Mouse (Mus musculus): ENCODE results near the gene Utp20. TPM values are rescaled to one million over a fixed set of nuclear protein-coding genes. Genes with fewer than 3 reads are reported as not detected.

Gene Utp20
- polyA plus RNA-seq, 1 experiment from 2014 or later, result 6.5 TPM

DNA sequence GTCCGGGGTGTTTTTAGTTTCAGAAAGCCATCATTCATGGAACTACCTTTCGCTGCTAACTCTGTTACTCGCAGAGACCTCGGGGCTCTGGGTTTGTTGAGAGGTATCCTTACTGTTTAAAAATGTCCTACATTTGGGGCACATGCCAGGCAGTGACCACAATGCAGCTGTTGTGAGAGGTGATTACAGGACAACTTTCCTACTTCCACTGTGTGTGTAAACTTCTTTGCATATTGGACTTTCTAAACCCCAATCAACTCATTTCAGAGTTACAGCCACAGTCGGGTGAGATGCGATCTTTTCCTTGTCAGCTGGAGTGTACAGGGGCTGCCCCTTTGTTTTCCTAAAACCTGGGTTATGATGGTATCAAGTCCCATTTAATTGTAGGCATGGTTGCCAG lies 111.0 kb downstream of the Utp20 start:
- Histone ChIP-seq H3K4me3 (ENCODE audit: low read length) (no peak overlapping the region), H3K36me3 (ENCODE audit: control insufficient read depth, insufficient read depth) (no peaks in the 10 kb centered on the region), H3K9me3 (replicated peaks; ENCODE audit: control insufficient read depth, low read length) (no peaks in the 10 kb centered on the region), H3K27ac (ENCODE audit: low read length) (no peak overlapping the region), H3K9ac (ENCODE audit: low read length) (no peak overlapping the region), H3K27me3 (ENCODE audit: control insufficient read depth, insufficient read depth, low read length) (no peaks in the 10 kb centered on the region), H3K4me2 (ENCODE audit: low read depth, low read length) (no peak overlapping the region), H3K4me1 (ENCODE audit: control insufficient read depth, insufficient read depth, low read length) (no peaks in the 10 kb centered on the region)
- 85% methylated on average over 6 of the region's 6 CpGs for WGBS
- no peak for ATAC-seq (replicated peaks; ENCODE audit: extremely low read depth, insufficient read depth, low FRiP score)

DNA sequence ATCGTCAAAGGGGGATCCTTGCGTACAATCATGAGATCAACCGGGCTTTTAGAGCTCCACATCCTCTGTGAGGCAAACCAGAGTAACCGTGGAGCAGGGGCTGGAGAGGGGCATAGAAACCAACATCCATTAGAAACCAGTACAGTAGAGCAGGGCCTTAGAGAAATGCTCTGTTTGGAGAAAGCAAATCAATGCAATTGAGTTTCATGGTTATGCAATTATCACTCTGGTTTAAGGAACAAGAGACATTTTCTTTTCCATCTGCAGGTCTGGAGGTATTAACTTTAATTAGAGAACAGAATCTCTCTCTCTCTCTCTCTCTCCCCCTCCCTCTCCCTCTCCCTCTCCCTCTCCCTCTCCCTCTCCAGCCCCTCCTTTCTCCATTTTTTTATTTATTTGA lies 111.9 kb downstream of the Utp20 start:
- 79% methylated on average over 4 of the region's 4 CpGs for WGBS

DNA sequence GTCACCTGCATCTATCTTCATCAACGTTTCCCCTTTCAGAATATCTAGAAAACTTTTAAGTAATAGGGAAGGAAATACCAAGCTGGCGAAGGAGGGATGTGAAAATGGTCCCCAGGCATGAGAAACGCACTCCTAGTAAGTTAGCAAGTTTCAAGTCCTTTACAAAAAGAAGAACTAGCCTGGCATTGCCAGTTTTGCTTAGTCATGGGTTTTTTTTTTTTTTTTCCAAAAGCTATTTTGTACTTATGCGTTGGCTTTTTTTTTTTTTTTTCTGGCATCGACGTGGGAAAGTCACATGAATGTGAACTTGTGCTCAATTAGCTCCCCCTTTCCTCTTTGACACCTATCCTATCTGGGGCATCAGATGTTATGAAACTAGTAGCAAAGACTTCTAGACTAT lies 114.2 kb downstream of the Utp20 start:
- H3K27me3 ChIP-seq (ENCODE audit: control insufficient read depth, insufficient read depth, low read length), result no peaks in the 10 kb centered on the region
- 70% methylated on average over 6 of the region's 6 CpGs for WGBS

More for the DNA sequence above, 111.9 kb downstream of the Utp20 start:
- no peak for ATAC-seq (replicated peaks; ENCODE audit: extremely low read depth, insufficient read depth, low FRiP score)
- no peak overlapping the region for H3K4me2 ChIP-seq (ENCODE audit: low read depth, low read length)
- no peaks in the 10 kb centered on the region for H3K9me3 ChIP-seq (replicated peaks; ENCODE audit: control insufficient read depth, low read length)
- H3K4me1 ChIP-seq (ENCODE audit: control insufficient read depth, insufficient read depth, low read length), result no peaks in the 10 kb centered on the region
- H3K4me3 ChIP-seq (ENCODE audit: low read length), result no peak overlapping the region
- H3K27me3 ChIP-seq (ENCODE audit: control insufficient read depth, insufficient read depth, low read length), result no peaks in the 10 kb centered on the region
- no peak overlapping the region for H3K9ac ChIP-seq (ENCODE audit: low read length)
- no peak overlapping the region for H3K27ac ChIP-seq (ENCODE audit: low read length)
- no peaks in the 10 kb centered on the region for H3K36me3 ChIP-seq (ENCODE audit: control insufficient read depth, insufficient read depth)

DNA sequence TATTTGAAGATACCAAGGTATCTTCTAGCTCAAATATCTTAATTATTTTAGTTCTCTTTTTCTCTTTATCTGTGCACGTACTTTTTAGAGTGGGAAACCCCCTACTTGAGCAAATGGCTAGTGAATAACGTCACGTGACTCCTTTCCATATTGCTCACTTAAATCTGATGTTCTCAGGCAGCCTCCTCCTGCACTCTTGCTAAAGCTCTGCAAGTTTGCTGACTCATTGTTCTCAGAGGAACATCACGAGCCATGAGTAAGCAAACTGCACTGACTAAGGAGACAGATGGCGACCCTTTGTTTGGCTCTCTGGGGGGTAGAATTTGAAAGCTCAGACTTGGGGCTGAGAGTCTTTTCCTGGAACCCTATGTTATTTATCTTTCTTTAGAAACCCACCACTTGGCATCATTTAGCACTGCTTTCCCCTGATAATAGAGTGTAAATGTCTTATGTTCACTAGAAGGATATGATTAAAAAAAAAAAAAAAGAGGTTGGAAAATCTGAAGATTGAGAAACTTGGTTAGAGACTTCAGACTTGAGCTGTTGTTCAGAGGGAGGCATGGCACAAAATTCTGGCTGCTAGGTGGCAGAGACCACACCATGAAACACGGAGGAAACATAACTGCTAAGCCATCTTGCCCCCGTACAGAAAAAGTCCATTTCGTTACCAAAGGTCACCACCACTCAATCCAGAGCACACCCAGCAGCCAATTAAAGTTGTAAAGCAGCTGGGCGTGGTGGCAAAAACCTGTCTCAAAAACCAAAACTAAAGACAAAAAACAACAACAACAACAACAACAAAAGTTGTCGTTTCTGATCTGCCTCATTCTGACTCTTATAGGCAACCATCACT lies 117.7 kb downstream of the Utp20 start:
- no peak for ATAC-seq (replicated peaks; ENCODE audit: extremely low read depth, insufficient read depth, low FRiP score)
- 56% methylated on average over 10 of the region's 10 CpGs for WGBS

More for the DNA sequence above, 114.2 kb downstream of the Utp20 start:
- Histone ChIP-seq H3K27ac (ENCODE audit: low read length) (no peak overlapping the region), H3K9ac (ENCODE audit: low read length) (no peak overlapping the region), H3K4me1 (ENCODE audit: control insufficient read depth, insufficient read depth, low read length) (no peaks in the 10 kb centered on the region), H3K36me3 (ENCODE audit: control insufficient read depth, insufficient read depth) (no peaks in the 10 kb centered on the region), H3K9me3 (replicated peaks; ENCODE audit: control insufficient read depth, low read length) (no peaks in the 10 kb centered on the region), H3K4me2 (ENCODE audit: low read depth, low read length) (no peak overlapping the region), H3K4me3 (ENCODE audit: low read length) (no peak overlapping the region)
- ATAC-seq (replicated peaks; ENCODE audit: extremely low read depth, insufficient read depth, low FRiP score), result no peak

DNA sequence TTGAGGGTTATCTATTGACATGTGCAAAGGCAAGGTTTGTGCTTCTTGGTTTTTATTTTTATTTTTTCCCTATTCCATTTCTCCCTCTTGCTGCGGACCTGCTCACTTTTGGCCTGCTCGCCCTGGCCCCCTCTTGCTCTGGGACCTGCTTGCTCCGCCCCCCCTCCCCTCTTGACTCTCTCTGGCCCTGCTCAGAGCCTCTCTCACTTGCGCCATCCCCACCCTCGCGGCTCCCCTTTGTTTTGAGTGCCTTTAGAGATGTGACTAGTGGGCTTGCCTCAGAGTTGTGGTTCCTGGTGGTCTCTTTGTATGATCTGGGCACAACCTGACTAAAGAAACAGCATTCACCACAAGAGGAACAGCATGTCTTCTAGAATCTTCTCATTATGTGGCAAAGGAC lies 125.7 kb downstream of the Utp20 start:
- peaks cover 3% of the 10 kb centered on the region; the same call in 1 of the 2 replicates for H3K9me3 ChIP-seq (replicated peaks; ENCODE audit: control insufficient read depth, low read length)

More for the DNA sequence above, 117.7 kb downstream of the Utp20 start:
- H3K27me3 ChIP-seq (ENCODE audit: control insufficient read depth, insufficient read depth, low read length), result no peaks in the 10 kb centered on the region
- H3K27ac ChIP-seq (ENCODE audit: low read length), result no peak overlapping the region
- H3K4me3 ChIP-seq (ENCODE audit: low read length), result no peak overlapping the region
- H3K9me3 ChIP-seq (replicated peaks; ENCODE audit: control insufficient read depth, low read length), result peaks cover under 1% of the 10 kb centered on the region; the same call in 1 of the 2 replicates
- no peak overlapping the region for H3K4me2 ChIP-seq (ENCODE audit: low read depth, low read length)
- no peaks in the 10 kb centered on the region for H3K4me1 ChIP-seq (ENCODE audit: control insufficient read depth, insufficient read depth, low read length)
- H3K9ac ChIP-seq (ENCODE audit: low read length), result no peak overlapping the region
- no peaks in the 10 kb centered on the region for H3K36me3 ChIP-seq (ENCODE audit: control insufficient read depth, insufficient read depth)

More for the DNA sequence above, 125.7 kb downstream of the Utp20 start:
- Histone ChIP-seq H3K9ac (ENCODE audit: low read length) (no peak overlapping the region), H3K27me3 (ENCODE audit: control insufficient read depth, insufficient read depth, low read length) (no peaks in the 10 kb centered on the region), H3K27ac (ENCODE audit: low read length) (no peak overlapping the region), H3K36me3 (ENCODE audit: control insufficient read depth, insufficient read depth) (no peaks in the 10 kb centered on the region), H3K4me2 (ENCODE audit: low read depth, low read length) (no peak overlapping the region), H3K4me1 (ENCODE audit: control insufficient read depth, insufficient read depth, low read length) (no peaks in the 10 kb centered on the region), H3K4me3 (ENCODE audit: low read length) (no peak overlapping the region)
- 71% methylated on average over 6 of the region's 6 CpGs for WGBS
- ATAC-seq (replicated peaks; ENCODE audit: extremely low read depth, insufficient read depth, low FRiP score), result no peak

Other genes with a start within 250 kb of the Utp20 start
- gene Mybpc1, start 221.7 kb downstream of the Utp20 start, polyA plus RNA-seq (2015; fragmentation: Nextera tagmentation; extraction: Ambion mirVana), result 3.9 and 9.6 TPM in 2 replicates
- 0.27 and 1.1 TPM in 2 replicates for gene Spic, start 141.8 kb downstream of the Utp20 start, polyA plus RNA-seq (2015; fragmentation: Nextera tagmentation; extraction: Ambion mirVana)
- gene Arl1, start 95.9 kb downstream of the Utp20 start, polyA plus RNA-seq (2015; fragmentation: Nextera tagmentation; extraction: Ambion mirVana), result 140 and 152 TPM in 2 replicates
- gene Slc5a8, start 59.2 kb upstream of the Utp20 start, polyA plus RNA-seq (2015; fragmentation: Nextera tagmentation; extraction: Ambion mirVana), result 0.06 and 0.16 TPM in 2 replicates